Mouse (Mus musculus) liver, adult (tissue): ENCODE measurements around the gene Gal3st1.
A peak's percentile ranks its signal among the peaks of the same experiment; 100 is the strongest.

Experiments used
- GATA4 ChIP-seq: IDR thresholded peaks from 2 replicates; pipeline ENCODE4 v1.6.1; 2014; ENCODE audit warnings: mild to moderate bottlenecking, low read length; ENCODE audit not compliant: insufficient replicate concordance

Gene Gal3st1

DNA sequence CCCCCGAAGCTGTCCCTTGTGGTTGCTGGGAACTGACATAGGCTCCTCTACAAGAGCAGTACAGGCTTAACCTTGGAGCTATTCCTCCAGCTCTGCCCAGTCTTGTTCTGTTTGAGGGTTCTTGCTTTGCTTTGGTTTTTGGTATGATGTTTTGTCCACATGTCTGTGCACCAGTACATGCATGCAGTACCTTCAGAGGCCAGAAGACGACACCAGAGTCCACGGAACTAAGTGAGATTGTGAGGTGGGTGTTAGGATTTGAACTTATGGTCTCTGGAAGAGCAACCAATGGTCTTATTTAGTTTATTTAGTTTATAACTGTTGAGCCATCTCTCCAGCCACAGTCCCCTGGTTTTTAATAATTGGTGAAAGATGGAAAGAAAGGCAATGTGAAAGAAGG is 23.0 kb downstream of the Gal3st1 start:
- TF ChIP-seq GATA4 = no peak

DNA sequence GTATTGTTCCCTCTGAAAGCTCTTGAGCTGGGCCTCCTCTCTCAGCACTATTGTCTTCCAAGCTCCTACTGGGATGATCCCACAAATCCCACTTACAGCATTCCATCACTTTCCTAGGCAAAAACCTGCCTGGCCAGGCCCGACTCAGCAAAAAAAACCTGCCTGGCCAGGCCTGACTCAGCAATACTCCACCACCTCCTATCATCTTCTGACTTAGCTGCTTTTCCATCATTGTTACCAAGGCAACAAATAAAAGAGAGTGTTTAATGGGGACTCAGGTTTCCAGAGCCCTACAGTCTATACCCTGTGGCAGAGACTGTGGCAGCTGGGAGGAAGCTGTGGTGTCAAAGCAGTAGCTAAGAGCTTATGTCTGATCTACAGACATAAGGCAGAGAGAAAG is 29.2 kb downstream of the Gal3st1 start:
- TF ChIP-seq GATA4 = no peak

GRCm38 (mm10) chr11:4023321-4023720 is 39.9 kb downstream of the Gal3st1 start:
- no peak for TF ChIP-seq GATA4

DNA sequence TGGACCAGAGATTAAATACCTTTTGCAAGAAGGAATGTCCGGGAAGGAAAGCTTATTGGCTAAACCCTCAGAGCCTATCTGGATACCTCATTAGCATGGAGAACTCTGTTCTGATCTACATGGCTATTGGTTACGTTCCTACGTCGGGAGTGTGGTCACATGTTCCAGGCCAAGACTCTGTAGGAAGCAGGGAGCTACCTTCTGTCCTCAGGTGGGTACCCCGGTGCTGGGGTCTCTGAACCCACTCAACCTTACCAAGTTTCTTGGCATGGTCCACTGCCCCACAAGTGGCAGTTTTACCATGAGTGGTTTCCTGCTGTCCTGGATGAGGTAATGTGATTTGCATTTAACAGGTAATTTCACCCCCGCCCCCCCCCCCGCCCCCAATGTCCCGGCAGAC is 43.6 kb downstream of the Gal3st1 start:
- TF ChIP-seq GATA4 = no peak

- TF ChIP-seq GATA4 = no peak
These were observed 44.3 kb downstream of the Gal3st1 start for GRCm38 (mm10) chr11:4027561-4028334.

GRCm38 (mm10) chr11:4029343-4029742 is 45.9 kb downstream of the Gal3st1 start:
- TF ChIP-seq GATA4 = no peak

DNA sequence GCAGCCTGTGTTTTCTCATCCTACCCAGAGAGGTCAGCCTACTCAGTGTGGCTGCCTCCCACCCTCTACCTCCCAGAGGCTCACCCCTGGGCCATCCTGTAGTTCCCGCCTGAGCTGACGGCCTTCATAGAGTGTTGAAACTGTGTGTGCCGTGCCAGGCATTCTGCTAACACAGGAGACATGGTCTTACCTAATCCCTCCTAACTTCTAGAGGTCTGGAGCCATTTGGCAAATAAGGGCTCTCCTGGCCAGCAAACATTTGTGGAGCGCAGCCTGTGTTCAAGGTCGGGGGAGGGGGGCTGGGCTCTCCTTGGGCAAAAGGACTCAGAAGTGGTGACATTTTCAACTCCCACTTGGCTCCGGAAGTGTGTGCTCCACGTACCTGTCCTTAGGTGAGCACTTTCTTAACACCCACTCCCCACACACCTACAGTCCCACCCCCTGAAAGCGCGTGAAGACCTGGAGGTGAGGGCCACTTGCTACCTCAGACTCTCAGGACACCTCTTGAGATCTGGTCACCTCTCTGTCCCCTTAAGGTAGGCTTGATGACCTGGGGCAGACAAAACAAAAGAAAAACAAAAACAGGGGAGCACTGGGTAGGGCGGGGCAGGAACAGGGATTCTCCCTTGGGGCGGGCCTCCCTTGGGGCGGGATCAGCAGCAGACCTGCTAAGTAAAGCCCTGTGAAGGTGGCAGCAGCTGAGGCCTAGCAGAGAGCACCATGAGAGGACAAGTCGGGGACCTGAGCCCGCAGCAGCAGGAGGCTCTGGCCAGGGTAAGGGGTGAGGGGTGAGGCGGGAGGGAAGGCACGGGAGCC is 47.9 kb downstream of the Gal3st1 start, which contains the start of gene Sec14l4:
Sec14l4 (plus strand) TSS at position 337 of the 816 bp plus-strand sequence.
- no peak for TF ChIP-seq GATA4

DNA sequence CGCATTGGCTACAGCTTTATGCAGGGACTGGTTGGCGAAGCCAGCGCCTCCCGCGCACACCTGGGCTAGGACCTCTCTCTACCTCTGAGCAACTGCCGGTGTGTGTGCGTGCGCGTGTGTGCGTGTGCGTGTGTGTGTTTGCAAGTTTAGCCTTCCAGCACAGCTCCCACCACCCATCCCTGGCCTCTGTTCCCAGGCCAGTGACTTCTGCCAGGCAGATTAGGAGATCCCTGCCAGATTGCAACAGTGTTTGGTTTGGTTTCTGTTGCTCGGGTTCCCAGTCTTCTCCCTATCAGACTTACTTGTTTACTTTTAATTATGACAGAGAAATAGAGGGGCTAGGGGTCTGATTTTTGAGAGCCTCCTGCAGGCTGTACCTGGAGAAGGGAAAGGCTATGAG is 48.5 kb downstream of the Gal3st1 start:
- peak; percentile 33; the same call in 1 of the 2 replicates for TF ChIP-seq GATA4

GRCm38 (mm10) chr11:4033471-4033870 is 50.0 kb downstream of the Gal3st1 start:
- TF ChIP-seq GATA4 = no peak

DNA sequence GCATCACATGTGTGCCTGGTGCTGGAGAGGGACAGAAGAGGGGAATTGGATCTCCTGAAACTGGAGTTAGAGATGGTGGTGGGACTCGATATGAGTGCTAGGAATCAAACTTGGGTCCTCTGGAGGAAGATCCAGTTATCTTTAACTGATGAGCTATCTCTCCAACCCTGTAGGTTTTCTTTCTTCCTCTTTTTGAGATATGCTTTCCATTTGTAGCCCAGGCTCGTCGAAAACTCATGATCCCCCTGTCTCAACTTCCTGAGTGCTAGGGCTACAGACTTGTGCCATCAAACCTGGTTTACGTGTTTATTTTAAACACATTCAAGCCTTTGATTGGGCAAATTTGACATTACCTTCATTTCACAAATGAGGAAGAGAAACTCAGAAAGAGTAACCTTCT is 50.7 kb downstream of the Gal3st1 start:
- no peak for TF ChIP-seq GATA4

DNA sequence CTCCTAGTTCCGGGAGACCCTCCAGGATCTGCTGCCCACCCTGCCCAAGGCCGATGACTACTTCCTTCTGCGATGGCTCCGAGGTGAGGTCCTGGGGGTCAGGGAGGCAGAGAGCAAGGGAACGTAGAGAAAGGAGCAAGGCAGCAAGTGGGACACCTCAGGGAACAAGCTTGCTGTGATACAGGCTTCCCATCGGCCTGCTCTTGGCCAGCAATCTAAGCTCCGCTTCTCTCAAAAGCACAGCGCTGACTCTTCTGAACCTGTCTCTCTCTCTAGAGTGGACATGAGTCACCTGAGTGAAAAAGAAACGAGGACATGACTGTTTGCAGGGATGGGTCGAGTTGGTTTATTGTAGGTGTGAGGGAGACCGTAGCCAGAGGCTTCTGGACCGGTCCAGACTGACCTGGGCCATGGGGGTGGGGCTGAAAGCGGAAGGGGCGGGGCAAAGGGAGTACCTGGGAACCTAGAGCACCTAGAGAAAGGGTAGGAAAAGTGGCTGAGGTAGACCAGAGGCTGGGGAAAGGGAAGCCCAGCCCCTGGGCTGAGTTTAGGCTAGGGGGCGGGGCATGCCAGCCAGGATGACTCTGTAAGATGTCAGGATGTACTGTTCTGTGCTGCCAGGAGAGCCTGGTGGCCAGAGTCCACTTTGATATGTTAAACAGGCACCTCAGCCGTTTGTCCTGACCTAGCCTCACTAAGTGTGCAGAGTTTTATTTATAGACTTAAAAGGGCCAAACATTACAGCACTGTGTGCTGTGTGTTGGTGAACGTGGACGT is 51.9 kb downstream of the Gal3st1 start:
- no peak for TF ChIP-seq GATA4

DNA sequence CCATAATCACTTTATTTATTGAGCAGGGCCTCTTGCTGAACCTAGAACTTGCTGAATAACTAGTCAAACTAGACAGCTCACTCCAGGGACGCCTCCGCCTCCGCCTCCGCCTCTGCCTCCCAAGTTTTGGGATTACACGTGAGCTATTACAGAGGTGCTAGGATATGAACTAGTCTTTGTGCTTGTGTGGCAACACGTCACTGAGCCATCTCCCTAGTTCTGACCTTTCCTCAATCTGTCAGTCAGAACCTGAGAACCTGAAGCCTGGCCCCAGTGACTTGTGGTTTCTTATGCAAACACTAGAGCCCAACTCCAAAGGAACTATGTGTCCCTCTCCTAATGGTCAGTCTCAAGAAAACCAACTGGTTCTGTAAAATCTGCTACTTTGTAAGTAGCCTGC is 52.5 kb downstream of the Gal3st1 start:
- no peak for TF ChIP-seq GATA4

GRCm38 (mm10) chr11:4036365-4037084 is 53.1 kb downstream of the Gal3st1 start:
- TF ChIP-seq GATA4 = no peak

- TF ChIP-seq GATA4 = no peak
These were observed 56.5 kb downstream of the Gal3st1 start for GRCm38 (mm10) chr11:4039951-4040350.

GRCm38 (mm10) chr11:4041123-4041625 is 57.7 kb downstream of the Gal3st1 start:
- no peak for TF ChIP-seq GATA4
